Mouse (Mus musculus) cerebral cortex, adult 2 months (tissue): Measurements from ENCODE around the gene Aatk.

ENCODE experiments used
- WGBS: fragments of 180-500 bp; shearing (Covaris S2); methylation state at CpG from one replicate; pipeline ENCODE4 v1.1.7; 2018; 5-methylcytosine and 5-hydroxymethylcytosine counted together

Aatk gene

DNA sequence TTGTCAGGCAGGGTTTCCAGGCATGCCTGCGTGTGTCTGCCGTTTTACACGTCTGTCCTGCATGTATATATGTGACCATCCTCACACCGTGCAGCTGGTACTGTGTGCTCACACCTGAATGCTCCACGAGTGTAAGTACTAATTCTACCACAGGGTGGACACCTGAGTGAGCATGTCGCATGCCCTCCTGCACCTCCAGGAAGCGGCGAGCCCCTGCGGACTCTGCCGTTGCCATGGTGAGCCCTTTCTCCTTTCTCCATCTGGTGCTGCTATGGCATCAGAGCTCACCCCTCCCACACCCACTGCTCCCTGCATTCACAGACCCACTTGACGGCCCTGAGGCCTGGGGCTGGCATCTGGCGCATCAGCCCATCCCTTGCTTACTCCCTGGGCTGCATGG is 24.1 kb downstream of the Aatk start:
- WGBS, result 40% methylated on average over 12 of the region's 12 CpGs

DNA sequence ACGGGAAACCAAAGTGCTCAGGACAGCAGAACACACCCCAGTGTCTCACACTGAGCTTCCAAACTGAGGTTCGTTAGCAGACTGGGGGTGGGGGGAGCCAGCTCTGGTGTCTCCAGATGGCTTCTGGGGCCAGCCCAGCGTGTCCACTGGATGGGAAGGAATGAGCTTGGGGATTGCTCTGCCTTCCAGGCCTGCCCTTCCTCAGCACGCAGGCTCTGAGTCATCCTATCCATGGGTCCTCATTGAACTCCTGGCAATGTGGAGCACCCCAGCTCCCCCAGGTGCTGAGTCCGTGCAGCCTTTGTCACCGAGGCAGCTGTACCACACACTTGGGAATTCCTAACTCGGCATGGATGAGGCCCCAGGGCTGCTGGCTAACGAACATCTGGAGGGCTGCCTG is 24.8 kb downstream of the Aatk start:
- 36% methylated on average over 8 of the region's 8 CpGs for WGBS

DNA sequence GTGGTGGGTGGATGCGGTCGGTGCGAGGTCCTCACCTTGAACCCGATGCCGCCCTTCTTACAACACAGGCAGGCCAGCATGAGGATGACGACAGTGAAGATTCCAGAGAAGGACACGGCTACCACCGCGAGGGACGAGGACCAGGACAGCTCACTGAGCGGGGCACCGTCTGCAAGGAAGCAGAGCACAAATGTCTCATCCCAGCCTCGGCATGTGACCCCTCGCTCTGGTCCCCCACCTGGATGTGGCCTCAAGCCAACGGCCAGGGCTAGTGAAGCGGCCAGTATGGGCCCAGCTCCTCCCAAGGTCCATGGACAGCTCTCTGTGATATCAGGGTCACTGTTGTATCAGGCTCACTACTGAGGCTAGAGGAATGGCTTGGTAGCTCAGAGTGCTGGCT is 25.6 kb downstream of the Aatk start:
- WGBS, result 89% methylated on average over 16 of the region's 16 CpGs

DNA sequence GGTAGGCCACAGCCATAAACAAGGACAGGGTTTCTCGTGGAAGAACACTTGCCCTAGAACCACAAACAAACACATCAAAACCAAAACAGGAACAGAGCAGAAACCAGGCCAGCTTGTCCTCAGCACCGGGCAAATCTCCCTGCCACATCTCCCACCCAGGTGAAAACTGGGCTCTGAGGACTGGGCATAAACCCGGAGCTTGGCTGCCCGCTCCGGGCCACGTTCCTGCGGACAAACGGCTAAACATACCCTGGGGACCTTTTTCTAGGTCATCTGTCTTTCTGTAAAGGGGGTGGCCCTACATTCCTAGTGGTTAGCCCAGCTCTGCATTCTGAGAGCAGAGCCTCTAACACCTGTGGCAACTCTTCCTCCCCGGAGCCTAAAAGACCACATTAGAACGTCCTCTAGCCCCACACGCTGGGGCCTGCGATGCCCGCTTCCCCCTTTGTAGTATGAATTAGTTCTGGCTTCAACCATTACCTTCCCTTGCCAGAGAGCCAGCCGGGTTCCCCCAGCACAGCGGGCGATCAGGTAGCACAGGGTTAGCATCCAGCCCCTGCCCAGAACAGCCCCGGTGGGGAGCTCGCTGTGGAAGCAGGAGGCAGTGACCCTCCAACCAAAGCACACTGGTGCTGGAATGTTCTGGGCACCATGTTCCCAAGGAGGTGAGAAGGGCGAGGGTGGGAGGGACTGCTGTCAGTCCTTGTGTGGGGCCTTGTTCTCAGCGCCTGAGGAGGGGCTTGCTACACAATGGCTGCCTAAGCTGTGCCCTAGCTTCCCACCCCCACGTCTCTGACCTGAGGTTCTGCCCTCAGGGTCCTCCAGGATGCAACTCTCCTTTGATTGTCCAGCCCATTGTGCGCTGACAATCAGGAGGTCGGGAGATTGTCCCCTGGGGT is 27.2 kb downstream of the Aatk start:
- WGBS, result 55% methylated on average over 23 of the region's 23 CpGs

DNA sequence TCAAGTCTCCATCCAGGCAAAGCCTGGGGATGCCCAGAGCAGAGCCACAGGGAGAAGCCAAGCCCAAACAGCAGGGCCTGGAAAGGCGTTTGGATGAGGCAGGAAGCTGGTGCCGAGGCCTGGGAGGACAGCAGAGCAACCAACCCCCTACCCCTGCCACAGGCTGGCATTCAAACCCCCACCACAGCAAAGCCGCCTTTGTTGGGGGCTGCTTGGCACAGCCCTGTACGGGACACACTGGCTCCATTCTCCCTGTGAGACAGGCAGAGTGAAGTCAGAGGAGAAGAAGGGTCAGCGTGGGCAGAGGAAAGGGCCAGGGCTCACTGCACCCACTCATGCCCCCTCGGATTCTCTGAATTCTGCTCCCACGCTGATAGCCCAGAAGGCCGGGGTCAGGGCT is 30.0 kb downstream of the Aatk start:
- 65% methylated on average over 8 of the region's 8 CpGs for WGBS

DNA sequence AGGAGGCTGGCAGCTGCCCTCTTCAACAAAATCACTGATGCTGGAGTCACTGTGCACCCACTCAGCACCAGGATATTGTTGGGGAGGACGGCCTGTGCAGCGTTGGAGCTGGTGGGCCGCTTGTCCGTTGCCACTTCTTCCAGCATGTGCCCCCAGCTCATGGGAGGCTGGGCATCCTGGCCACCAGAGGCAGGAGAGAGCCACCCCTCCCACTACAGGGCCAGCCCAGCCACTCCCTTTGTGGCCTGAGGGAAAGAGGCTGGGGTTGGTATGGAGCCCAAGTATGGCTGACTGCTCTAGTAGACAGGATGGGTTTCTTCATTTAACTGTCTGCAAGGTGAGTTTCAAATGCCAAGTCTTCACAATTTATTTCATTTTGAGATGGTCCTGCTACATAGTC is 32.2 kb downstream of the Aatk start:
- 76% methylated on average over 4 of the region's 4 CpGs for WGBS

DNA sequence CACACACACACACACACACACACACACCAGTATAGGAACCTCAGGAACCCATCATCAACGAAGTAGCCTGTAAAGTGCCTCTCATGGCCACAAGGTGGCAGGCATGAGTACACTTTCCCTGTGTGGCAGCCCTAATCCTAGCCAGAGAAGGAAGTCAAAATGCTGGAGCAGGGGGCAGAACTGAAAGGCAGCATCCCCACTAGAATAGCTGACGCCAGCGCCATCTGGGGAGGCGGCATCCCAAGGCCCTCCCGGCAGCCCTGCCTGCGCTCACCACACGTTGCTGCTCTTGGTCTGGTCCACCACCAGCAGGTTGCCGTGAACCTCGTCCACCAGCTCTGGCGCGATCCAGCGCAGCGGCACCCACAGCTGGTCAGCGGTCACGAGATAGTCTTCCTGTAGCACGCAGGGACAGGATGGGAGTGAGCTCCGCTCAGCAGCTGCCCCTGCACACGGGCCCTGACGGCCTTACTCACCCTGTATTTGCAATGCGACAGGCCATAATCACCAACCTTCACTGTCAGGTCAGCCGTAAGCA is 33.7 kb downstream of the Aatk start:
- 12% methylated on average over 21 of the region's 21 CpGs for WGBS

DNA sequence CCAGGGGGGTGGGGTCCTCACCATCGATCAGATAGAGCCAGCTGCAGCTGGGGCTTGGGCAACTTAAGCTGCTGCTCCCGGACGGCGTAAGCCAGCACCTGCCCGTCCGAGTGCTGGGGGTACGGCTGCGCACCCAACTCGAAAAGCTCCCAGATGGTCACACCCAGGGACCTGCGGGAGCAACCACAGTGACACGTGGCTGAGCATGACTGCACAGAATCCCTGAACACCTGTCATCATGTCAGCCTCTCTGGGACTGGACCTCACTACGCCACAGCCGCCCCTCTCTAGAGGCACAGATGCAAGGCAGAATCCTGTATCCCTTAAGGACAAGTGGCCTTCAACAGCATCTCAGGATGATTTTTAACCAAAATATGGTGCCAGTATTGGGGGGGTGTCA is 34.3 kb downstream of the Aatk start:
- WGBS, result 67% methylated on average over 13 of the region's 13 CpGs

DNA sequence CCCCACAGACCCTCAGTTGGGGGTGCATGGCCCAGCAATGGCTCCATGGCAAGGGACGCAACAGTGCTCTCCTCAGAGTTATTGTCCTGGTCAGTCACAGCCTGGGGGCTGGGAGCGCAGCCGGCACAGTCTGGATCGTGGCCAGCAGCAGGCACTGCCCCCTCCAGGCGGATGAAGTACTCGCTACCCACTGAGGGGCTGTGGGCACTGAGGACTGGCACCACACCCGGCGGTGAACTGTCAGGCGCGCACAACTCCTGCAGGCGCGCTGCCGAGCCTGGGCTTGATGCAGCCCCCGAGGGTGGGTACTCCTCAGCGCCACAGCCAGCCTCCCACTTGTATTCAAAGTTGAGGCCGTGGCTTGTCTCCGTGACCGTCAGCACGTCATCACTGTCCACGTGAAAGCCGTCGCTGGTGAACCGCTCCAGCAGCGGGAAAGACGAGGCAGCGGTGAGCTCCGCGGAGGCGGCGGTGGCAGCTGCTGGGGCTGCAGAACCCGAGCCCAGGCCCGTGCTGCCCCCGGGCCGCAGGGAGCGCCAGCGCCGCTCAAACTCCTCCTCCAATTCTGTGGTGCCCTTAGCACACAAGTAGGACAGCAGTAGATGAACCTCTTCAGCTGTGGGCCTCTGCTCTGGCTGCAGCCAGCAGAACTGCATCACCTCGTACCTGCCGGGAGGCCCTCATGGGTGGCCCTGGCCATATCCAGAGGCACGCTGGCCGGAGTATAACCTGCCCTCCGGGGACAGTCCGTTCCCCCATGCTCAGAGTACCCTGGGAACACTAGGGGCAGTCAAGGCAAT is 35.0 kb downstream of the Aatk start:
- 32% methylated on average over 43 of the region's 43 CpGs for WGBS

DNA sequence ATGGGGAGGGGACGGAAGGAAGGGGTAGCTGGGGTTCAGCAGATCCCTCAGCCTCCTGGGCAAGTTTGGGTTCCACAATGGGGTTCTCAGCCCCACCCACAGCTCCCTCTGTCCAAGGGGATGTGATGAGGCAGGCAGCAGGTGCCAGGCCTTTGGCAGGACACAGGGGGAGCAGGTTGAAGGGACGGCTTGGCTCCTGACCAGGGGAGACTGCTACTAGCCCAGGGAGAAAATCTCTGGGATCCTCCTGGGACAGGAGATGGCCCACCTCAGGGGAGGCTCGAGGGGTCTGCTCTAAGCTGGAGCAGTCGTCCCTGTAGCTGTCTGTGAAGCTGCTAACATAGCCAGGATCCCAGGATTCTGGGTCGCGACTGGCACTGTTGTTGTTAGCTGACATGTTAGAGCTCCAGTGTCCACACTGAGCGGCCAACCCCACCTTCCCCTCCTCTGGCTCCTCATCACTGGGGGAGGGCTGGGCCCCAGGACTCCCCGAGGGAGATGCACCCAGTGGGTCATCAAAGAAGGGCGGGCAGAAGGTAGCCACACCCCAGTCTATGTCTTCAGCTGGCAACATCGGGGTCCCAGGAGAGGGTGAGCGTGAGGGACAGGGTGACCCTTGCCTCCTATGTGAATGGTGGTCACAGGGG is 35.7 kb downstream of the Aatk start:
- WGBS, result 64% methylated on average over 11 of the region's 11 CpGs

DNA sequence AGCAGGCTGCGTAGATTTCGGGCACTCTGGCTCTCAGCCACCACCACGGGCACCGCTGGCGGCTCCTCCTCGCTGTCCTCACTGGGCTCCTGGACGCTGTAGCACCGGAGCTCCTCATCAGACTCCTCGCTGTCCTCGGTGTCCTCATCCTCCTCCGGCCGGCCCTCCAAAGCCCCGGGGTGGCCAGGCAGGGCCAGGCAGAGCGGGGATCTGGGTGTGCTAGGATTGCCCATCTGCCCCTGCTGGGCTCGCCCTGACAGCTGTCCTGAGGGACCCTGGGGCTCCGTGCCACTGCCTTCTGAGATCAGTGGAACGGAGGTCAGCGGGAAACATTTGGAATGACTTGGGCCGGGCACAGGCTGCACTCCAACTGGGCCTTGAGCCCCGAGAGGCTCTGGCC is 37.0 kb downstream of the Aatk start:
- WGBS, result 75% methylated on average over 20 of the region's 20 CpGs

DNA sequence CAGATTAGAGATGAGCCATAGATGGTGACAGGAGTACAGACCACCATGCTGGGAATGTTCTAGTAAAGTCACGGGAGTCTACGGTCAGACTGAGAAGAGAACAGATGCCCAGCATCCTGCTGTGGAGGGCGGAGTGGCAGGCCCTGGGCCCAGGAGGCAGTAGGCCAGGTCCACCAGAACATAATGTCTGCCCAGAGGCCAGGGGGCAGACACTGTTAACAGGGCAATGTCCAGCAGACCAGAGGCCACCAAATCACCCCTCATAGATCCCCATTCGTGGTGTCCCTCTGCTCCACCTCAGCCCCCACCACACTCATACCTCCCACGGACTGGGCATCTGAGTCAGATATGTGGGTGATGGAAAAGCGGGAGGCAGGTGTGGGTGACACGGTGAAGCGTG is 38.0 kb downstream of the Aatk start:
- WGBS, result 53% methylated on average over 8 of the region's 8 CpGs

DNA sequence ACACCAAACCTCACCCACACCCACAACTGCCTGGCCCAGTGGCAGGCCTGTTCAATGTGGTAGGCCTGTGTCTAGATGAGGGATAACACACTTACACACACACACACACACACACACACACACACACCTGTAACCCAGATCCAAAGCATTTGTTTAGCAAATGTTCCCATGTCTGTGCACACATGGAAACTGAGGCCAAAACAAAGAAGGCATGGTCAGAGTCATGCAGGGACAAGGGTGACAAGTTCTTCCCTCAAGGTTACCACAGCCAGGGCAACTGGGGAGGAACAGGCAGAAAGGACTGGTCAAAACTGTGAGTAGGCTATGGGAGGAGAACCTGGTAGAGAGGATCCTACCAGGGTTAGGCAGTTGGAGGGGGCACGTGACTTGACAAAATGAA is 38.5 kb downstream of the Aatk start:
- whole genome bisulfite sequencing, result 74% methylated on average over 1 of the region's 1 CpGs

DNA sequence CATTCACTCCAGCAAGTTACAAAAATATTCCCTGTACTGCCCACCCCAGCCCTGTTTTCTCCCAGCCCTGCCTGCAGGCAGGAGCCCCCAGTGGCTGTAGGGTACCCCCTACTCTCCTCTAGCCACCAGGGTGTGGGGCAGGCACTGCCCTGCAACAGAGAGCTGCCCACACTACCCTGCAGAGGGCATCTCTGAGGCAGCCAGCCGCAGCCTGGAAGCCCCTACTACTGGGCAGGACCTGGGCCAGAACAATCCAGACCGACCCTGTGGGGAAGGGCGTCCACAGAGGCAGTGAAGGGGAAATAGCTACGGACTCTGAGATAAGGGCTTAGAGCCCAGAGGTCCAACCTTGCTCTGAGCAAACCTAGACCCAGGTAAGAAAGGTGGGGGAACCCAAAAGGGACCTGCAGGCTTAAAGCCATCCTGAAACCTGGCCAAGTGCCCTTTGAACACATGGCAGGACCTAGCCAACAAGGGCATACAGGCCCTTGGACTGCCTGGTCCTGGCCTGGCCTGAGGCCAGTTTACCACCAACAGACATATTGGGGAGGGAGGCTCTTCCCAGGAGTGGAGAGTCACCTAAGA is 39.4 kb downstream of the Aatk start:
- WGBS, result 36% methylated on average over 4 of the region's 4 CpGs

DNA sequence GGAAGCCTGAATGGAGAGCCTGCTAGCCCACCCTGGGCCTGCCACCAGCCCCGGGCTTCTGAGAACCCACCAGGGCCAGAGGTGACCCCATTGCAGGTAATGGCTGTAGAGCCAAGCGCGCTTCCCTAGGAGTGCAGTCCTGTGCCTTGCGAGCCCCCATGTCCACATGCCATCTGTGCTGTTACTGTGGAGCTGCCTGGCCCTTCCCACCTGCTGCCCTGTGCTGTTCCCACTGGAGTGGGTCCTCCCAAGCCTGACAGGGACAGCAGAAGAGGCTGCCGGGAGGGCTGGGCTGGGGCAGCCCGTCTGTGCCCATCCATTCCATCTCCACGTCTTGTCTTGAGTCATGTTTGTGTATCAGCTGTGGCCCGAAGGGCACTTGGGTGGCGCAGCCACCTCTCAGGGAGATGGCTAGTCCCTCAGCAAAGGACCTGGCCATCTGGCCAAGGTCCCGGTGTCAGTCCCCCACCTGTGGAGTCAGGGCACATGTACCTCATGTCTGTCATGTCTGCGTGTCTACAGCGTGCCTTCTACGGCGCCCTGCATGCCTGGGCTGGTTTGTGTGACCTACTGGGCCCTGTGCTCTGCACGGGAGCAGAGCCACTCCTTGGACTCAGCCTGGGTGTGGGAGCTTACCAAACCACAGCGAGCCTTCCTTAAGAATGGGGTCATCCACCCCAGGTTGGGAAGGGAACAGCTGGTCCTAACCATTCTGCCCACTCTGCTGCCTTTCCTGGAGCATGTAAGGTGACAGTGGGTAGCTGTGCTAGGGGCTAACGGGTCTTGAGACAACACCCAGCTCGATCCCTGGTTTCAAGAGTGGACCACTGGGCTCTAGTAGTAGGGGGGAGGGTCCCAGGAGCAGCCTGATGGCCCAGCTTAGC is 41.3 kb downstream of the Aatk start:
- WGBS, result 62% methylated on average over 18 of the region's 18 CpGs

DNA sequence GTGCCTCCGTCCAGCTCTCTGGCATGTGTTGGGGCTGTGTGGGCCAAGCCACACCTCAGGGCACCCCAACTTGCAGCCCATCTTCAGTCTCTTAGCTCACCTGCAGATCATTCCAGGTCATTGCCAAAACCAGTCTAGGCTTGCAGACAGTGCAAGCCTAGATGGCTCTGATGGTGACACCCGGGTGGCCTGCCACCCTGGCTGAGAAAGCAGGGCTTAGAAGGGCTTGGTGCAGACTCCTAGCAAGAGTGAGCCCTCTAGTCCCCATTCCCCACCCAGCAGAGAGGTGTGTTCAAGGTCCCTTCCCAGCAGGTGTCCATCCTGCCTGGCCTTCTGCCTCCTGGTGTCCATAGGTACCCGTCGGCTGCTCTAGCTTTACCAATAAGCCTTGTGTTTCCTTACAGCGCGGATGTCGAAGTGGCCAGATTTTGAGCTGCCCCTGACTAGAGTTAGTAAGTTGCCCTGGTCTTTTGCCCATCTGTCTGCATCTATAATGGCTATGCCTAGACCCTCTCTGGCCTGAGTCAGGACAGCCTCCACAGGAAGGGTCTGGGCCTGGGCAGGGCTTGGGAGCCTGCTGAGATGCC is 44.2 kb downstream of the Aatk start:
- 82% methylated on average over 7 of the region's 7 CpGs for WGBS

DNA sequence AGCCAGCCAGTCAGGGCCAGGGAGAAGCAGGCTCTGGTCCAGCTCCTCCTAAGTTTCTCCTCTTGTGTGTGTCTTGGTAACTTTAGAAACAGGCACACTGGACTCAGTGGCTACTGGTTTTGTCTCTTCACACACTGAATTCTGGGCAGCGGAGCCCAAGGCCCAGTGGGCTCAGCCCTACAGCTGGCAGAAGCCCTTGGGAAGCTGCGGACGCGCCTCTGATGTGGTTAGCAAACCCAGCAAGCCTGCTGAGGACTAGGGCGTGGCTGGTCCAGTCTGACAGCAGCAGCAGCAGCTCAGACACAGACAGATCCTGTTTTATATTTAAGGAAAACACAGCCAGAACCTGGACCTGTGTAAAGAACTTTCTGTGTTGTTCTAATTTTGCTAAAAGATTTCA is 44.9 kb downstream of the Aatk start:
- 72% methylated on average over 5 of the region's 5 CpGs for WGBS

DNA sequence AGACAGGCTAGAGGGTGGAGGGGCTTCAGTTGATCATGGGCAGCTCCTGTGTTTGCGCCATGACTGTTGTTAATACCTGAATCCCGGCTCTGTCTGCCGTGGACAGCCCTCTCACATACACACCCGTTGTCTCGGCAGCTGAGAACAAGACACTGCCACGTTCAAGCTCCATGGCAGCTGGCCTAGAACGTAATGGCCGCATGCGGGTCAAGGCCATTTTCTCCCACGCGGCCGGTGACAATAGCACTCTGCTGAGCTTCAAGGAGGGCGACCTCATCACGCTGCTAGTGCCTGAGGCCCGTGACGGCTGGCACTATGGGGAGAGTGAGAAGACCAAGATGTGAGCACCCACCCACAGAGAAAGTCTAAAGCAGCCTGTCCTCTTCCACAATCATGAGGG is 49.6 kb downstream of the Aatk start:
- 66% methylated on average over 16 of the region's 16 CpGs for WGBS

DNA sequence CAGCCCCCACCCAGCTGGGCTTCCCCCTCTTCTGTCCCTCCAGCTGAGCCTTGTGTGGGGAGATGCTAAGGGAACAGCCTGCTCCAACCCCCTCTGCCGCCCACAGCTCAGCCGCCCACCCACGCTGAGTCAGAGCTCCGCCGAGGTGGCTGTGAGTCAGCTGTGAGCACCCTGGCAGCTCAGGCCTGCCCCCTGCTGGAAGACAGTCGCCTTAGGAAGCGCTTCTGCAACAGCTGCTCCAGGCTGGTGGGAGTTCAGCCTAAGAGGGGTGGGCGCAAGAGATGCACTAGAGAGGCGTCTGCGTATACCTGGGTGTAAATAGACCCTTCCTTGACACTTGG is 55.7 kb downstream of the Aatk start:
- WGBS, result 9% methylated on average over 10 of the region's 10 CpGs

DNA sequence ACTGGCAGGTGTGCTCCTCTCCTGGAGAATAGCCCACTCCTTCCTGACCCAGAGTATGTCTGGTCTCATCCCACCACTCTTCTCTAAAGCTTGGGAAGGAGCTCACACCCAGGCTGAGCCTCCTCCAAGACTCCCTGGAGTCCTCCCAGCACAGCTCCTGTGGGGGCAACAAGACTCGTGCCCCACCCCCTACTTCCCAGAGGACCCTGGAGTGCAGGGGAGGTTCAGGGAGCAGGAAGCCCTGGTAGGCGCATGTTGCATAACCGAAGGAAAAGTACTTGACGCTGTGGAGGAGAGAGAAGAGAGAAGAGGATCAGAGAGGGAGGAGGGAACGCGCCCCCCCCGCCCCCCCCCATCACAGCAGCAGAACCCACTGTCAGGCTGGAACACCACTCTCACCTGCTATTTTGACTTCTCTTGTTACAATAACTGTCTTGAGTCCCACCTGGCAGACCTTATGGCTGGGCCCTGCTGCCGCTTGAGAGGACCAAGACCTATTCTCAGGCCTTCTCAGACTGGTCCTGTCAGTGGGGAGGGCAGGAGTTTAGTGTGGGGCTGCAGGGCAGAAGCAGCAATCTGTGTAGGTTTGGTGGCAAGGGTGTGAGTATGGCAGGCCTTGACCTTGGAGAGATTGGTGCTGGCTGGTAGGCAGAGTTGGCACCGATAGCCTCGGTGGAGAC is 56.2 kb downstream of the Aatk start:
- 33% methylated on average over 10 of the region's 10 CpGs for WGBS
